Mouse (Mus musculus) liver, embryonic 14.5 days (tissue): ENCODE measurements around the gene Cgnl1.

Experiments
- CTCF ChIP-seq: IDR thresholded peaks from 2 replicates; pipeline ENCODE4 v1.5.1; 2016; ENCODE audit warnings: antibody characterized with exemption, low read depth, control low read depth
- EP300 ChIP-seq: IDR thresholded peaks from 2 replicates; pipeline ENCODE4 v1.6.1; 2016; ENCODE audit warnings: antibody characterized with exemption, low read depth

GRCm38 (mm10) chr9:71694223-71694622 lies 77.2 kb downstream of the Cgnl1 start:
- TF ChIP-seq EP300 = no peak
- TF ChIP-seq CTCF = no peak
